Comparison of ENCODE assay signal across 28 mouse cellular contexts in genomic region chr2:35715485-35715884, GRCm38 (mm10).
A peak's percentile ranks its signal among the peaks of the same experiment; 100 is the strongest.
DNase-seq lines count a peak whose midpoint lies in the region; ATAC-seq and TF ChIP-seq lines count a peak whose summit lies in the region.
"Had no signal": no experiment of that assay in that cellular context is flagged by ENCODE, and none has a peak within 500 bp of the region (broad histone marks: within the 10 kb centered on the region; RNA-seq: fewer than 3 reads in every experiment).

No protein-coding gene starts in this region.

- 78% methylated on average over 3 of the region's 3 CpGs for WGBS in heart, embryonic 13.5 days

- peaks cover 95% of the 10 kb centered on the region for H3K36me3 ChIP-seq in heart, embryonic 13.5 days

- peak; percentile 33 for ATAC-seq in frontal cortex, adult (ENCODE audit: low TSS enrichment)
- ATAC-seq in heart, embryonic 13.5 days (ENCODE audit: extremely low read depth, insufficient number of reproducible peaks, low FRiP score, low TSS enrichment): no peak

- H3K4me2 ChIP-seq in heart, embryonic 13.5 days: no peak overlapping the region
- H3K4me2 ChIP-seq: forebrain, embryonic 12.5 days; hindbrain, embryonic 13.5 days; limb, embryonic 13.5 days; liver, embryonic 11.5 days; lung, embryonic 15.5 days; neural tube, embryonic 12.5 days; stomach, embryonic 15.5 days had no signal

- H3K4me1 ChIP-seq in heart, embryonic 13.5 days: peaks cover 56% of the 10 kb centered on the region
- H3K4me1 ChIP-seq: midbrain, embryonic 10.5 days had no signal

- no peaks in the 10 kb centered on the region for H3K27me3 ChIP-seq in heart, embryonic 13.5 days (replicated peaks)
- H3K27me3 ChIP-seq: CH12.LX; forebrain, embryonic 12.5 days; hindbrain, embryonic 13.5 days; limb, embryonic 13.5 days; lung, embryonic 15.5 days; neural tube, embryonic 12.5 days; Patski; stomach, embryonic 15.5 days had no signal

- H3K27ac ChIP-seq in heart, embryonic 13.5 days (replicated peaks): peak overlapping the region; percentile 61
- peak overlapping the region; percentile 51; the same call in 1 of the 2 replicates for H3K27ac ChIP-seq in layer of hippocampus, adult 2 months
- H3K27ac ChIP-seq: forebrain, embryonic 12.5 days; hindbrain, embryonic 13.5 days; limb, embryonic 13.5 days; lung, embryonic 15.5 days; midbrain, embryonic 10.5 days; neural tube, embryonic 12.5 days; stomach, embryonic 15.5 days had no signal

- H3K9me3 ChIP-seq in heart, embryonic 13.5 days: no peaks in the 10 kb centered on the region
- H3K9me3 ChIP-seq: forebrain, embryonic 12.5 days; hindbrain, embryonic 13.5 days; limb, embryonic 13.5 days; lung, embryonic 15.5 days; midbrain, embryonic 10.5 days; neural tube, embryonic 12.5 days; stomach, embryonic 15.5 days had no signal

- 0 out of 2 replicates have a peak overlapping the region, but pooled peaks have one; percentile 44 for H3K9ac ChIP-seq in heart, embryonic 13.5 days
- H3K9ac ChIP-seq: forebrain, embryonic 12.5 days; forebrain, postnatal 0 days; hindbrain, embryonic 13.5 days; limb, embryonic 13.5 days; lung, embryonic 15.5 days; neural tube, embryonic 12.5 days; stomach, embryonic 15.5 days had no signal

- H3K4me3 ChIP-seq in heart, embryonic 13.5 days: no peak overlapping the region
- no peak overlapping the region for H3K4me3 ChIP-seq in layer of hippocampus, adult 2 months
- H3K4me3 ChIP-seq: forebrain, embryonic 12.5 days; hindbrain, embryonic 13.5 days; limb, embryonic 13.5 days; lung, embryonic 15.5 days; midbrain, embryonic 10.5 days; myocyte; neural tube, embryonic 12.5 days; stomach, embryonic 15.5 days had no signal

- no peak for TF ChIP-seq CTCF in layer of hippocampus, adult 2 months (conservative IDR thresholded peaks at IDR 0.05)

- no peak for DNase-seq in frontal cortex, postnatal 10 days (ENCODE audit: low spot score in 2 of 2)
- no peak for DNase-seq in heart, postnatal 4 days
- no peak for DNase-seq in layer of hippocampus, adult 2 months (ENCODE audit: low spot score in 2 of 2)
- DNase-seq in layer of hippocampus, postnatal 25 days (ENCODE audit: extremely low spot score in 1 of 2, low spot score in 1 of 2): no peak
- peak; percentile 67 for DNase-seq in brain, adult 2 months (ENCODE audit: low read depth, low spot score)
- DNase-seq in kidney, adult 18-20 months: no peak
- DNase-seq: adrenal gland, postnatal 14 days; cerebellum, adult 11-12 months; cerebellum, postnatal 10 days; forebrain, postnatal 0 days; gastrocnemius, postnatal 14 days; kidney, adult 9 months; kidney, postnatal 10 days; layer of hippocampus, adult 9-11 months; thymus, postnatal 14 days had no signal
